Mouse (Mus musculus) cerebellum, adult 2 months (tissue): Measurements from ENCODE around the gene Tmem37.

ENCODE experiments used
- CTCF ChIP-seq: fragments of 200-500 bp; IDR thresholded peaks from 2 replicates; pipeline ENCODE4 v1.5.1; 2011; ENCODE audit warnings: low read depth, mild to moderate bottlenecking, control low read depth, low read length, moderate library complexity, borderline replicate concordance; ENCODE audit not compliant: insufficient read depth
- POLR2A ChIP-seq: fragments of 200-500 bp; IDR thresholded peaks from 2 replicates; pipeline ENCODE4 v1.6.1; 2011; ENCODE audit warnings: low read length, control low read depth, borderline replicate concordance; ENCODE audit not compliant: insufficient read depth

GRCm38 (mm10) chr1:120038594-120038993 lies 35.3 kb downstream of the Tmem37 start:
- no peak for TF ChIP-seq POLR2A
- TF ChIP-seq CTCF = no peak
